Mouse (Mus musculus): ENCODE data around the gene Cbwd1.

DNA sequence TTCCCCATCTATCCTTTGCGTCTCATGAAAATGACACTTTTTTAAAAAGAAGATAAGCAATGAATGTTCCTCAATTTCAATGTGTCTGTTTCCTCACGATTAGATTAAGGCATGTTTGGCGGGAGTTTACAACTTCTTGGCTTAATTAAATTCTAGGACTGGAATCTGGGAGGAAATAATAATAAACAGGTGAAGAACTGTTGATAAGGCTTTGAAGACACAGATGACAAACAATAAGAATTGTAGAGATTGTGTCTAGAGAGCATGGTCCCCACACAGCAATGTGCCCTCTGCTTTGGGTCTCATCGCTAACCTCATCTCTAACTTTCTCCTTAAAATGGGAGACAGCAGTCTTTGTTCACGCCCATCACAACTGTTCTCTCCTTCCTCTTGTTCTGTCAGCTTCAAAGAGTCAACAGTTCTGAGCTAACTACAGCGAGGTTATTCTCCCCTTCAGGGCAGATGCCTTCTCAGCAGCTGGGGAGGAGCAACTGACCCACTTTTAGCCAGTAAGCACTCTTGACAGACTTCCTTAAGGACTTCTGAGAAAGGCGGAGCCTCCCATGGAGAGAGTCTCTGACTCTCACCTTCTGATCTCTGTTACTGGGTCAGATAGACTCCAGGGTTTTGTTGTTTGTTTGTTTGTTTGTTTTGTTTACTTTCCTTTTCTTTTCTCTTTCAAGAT, 28.9 kb upstream of the Cbwd1 start:
- TF ChIP-seq GATA1 (IDR thresholded peaks at IDR 0.05; ENCODE audit: low read length) (no peak), TAL1 (IDR thresholded peaks at IDR 0.05; ENCODE audit: low read length) (no peak)

Measured in erythroblast, embryonic 14.5 days (primary cell).